9 mouse cellular contexts compared by ENCODE assay signal in the genomic region with DNA sequence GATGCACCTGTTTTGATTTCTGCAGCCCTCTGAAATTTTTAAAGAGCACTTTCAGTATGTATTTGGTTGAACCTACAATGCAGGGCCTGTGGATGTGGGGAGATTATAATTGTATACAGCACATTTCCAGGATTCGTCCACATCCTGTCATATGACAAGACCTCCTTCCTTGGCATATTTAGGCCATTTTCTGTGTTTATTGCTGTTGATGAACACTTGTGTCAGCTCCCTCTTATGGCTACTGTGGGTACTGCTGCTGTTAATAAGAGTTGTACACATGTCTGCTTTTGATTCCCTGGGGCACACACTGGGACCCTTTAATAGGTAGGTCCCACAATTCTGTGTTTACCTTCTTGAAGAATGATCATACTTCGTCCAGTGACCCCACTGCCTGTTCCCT. TPM values are rescaled to one million over a fixed set of nuclear protein-coding genes. Genes with fewer than 3 reads are reported as not detected.
A peak's percentile ranks its signal among the peaks of the same experiment; 100 is the strongest.
DNase-seq lines count a peak whose midpoint lies in the region; ATAC-seq and TF ChIP-seq lines count a peak whose summit lies in the region.
"Had no signal": no experiment of that assay in that cellular context is flagged by ENCODE, and none has a peak within 500 bp of the region (broad histone marks: within the 10 kb centered on the region; RNA-seq: fewer than 3 reads in every experiment).

No protein-coding gene starts in this region.

- 40% methylated on average over 2 of the region's 2 CpGs for WGBS in intestine, postnatal 0 days
- 46% methylated on average over 2 of the region's 2 CpGs for WGBS in intestine, embryonic 15.5 days

- no peak overlapping the region for H3K9ac ChIP-seq in intestine, postnatal 0 days (ENCODE audit: low read depth, low read length)
- no peak overlapping the region for H3K9ac ChIP-seq in intestine, embryonic 15.5 days
- H3K9ac ChIP-seq: embryonic facial prominence, embryonic 12.5 days had no signal

- no peak for ATAC-seq in intestine, postnatal 0 days
- ATAC-seq in intestine, embryonic 15.5 days: no peak
- 0 out of 2 replicates have a peak, but pooled peaks have one; percentile 33 for ATAC-seq in neutrophil, adult 5-6 weeks (ENCODE audit: extremely low read depth, insufficient number of reproducible peaks, low FRiP score, poor library complexity, severe bottlenecking)

- H3K9me3 ChIP-seq in intestine, postnatal 0 days (ENCODE audit: control insufficient read depth): no peaks in the 10 kb centered on the region
- no peaks in the 10 kb centered on the region for H3K9me3 ChIP-seq in intestine, embryonic 15.5 days
- H3K9me3 ChIP-seq: embryonic facial prominence, embryonic 12.5 days had no signal

- no peak overlapping the region for H3K4me2 ChIP-seq in intestine, postnatal 0 days (replicated peaks; ENCODE audit: low read depth)
- no peak overlapping the region for H3K4me2 ChIP-seq in intestine, embryonic 15.5 days (replicated peaks)
- H3K4me2 ChIP-seq: embryonic facial prominence, embryonic 12.5 days had no signal

- peak; percentile 77 for TF ChIP-seq CTCF in intestine, postnatal 0 days (IDR thresholded peaks at IDR 0.05; ENCODE audit: low read depth)

- no peaks in the 10 kb centered on the region for H3K36me3 ChIP-seq in intestine, postnatal 0 days (ENCODE audit: control insufficient read depth, insufficient read depth)
- no peaks in the 10 kb centered on the region for H3K36me3 ChIP-seq in intestine, embryonic 15.5 days
- H3K36me3 ChIP-seq: embryonic facial prominence, embryonic 12.5 days had no signal

- no peak overlapping the region for H3K4me3 ChIP-seq in intestine, postnatal 0 days (ENCODE audit: low read depth, low read length)
- H3K4me3 ChIP-seq in intestine, embryonic 15.5 days (replicated peaks): no peak overlapping the region
- H3K4me3 ChIP-seq: embryonic facial prominence, embryonic 12.5 days had no signal

- H3K27ac ChIP-seq in intestine, postnatal 0 days (ENCODE audit: low read depth, low read length): no peak overlapping the region
- no peak overlapping the region for H3K27ac ChIP-seq in intestine, embryonic 15.5 days
- H3K27ac ChIP-seq: embryonic facial prominence, embryonic 12.5 days had no signal

- DNase-seq in A20 (ENCODE audit: low read depth, low spot score) (peak; percentile 71), ES-CJ7 (ENCODE audit: low read depth, low spot score) (peak; percentile 73)
- DNase-seq in forelimb bud, embryonic 11.5 days (ENCODE audit: low read depth, low spot score): peak; percentile 43
- DNase-seq in layer of hippocampus, postnatal 10 days (ENCODE audit: low spot score in 2 of 2): no peak
- no peak for DNase-seq in frontal cortex, postnatal 10 days (ENCODE audit: low spot score in 2 of 2)

- H3K4me1 ChIP-seq in intestine, postnatal 0 days (replicated peaks; ENCODE audit: control insufficient read depth, insufficient read depth, low read length): no peaks in the 10 kb centered on the region
- no peaks in the 10 kb centered on the region for H3K4me1 ChIP-seq in intestine, embryonic 15.5 days (replicated peaks)
- H3K4me1 ChIP-seq: embryonic facial prominence, embryonic 12.5 days had no signal

- H3K27me3 ChIP-seq in intestine, postnatal 0 days (replicated peaks; ENCODE audit: control insufficient read depth, insufficient read depth, low read length): no peaks in the 10 kb centered on the region
- H3K27me3 ChIP-seq in intestine, embryonic 15.5 days (replicated peaks): no peaks in the 10 kb centered on the region
- H3K27me3 ChIP-seq: embryonic facial prominence, embryonic 12.5 days had no signal

RNA-seq across cellular contexts. Expression of a gene that starts 22.9 kb away (rescaled TPM):
- polyA plus RNA-seq in intestine, postnatal 0 days (2015; fragmentation: Nextera tagmentation; extraction: Ambion mirVana): 15.9 and 16.5 TPM in 2 replicates
- 14.3 and 19.3 TPM in 2 replicates for polyA plus RNA-seq in intestine, embryonic 15.5 days (2015; fragmentation: Nextera tagmentation; extraction: Ambion mirVana)
- total RNA-seq in neutrophil, adult 5-6 weeks (2017): 1.7 and 3.6 TPM in 2 replicates
- 10 to 100 TPM; 43.0 to 50.3 TPM for total RNA-seq in layer of hippocampus, postnatal 10 days (2021)

RNA-seq across cellular contexts. Expression of a gene that starts 39.0 kb away (rescaled TPM):
- 12.0 and 12.6 TPM in 2 replicates for polyA plus RNA-seq in intestine, postnatal 0 days (2015; fragmentation: Nextera tagmentation; extraction: Ambion mirVana)
- 16.4 and 18.5 TPM in 2 replicates for polyA plus RNA-seq in intestine, embryonic 15.5 days (2015; fragmentation: Nextera tagmentation; extraction: Ambion mirVana)
- 50.0 and 56.1 TPM in 2 replicates for total RNA-seq in neutrophil, adult 5-6 weeks (2017)
- 1 to 10 TPM; 1.8 to 2.4 TPM for total RNA-seq in layer of hippocampus, postnatal 10 days (2021)

RNA-seq across cellular contexts. Expression of a gene that starts 53.6 kb away (rescaled TPM):
- polyA plus RNA-seq in intestine, postnatal 0 days (2015; fragmentation: Nextera tagmentation; extraction: Ambion mirVana): 41.4 and 45.6 TPM in 2 replicates
- 94.8 and 106 TPM in 2 replicates for polyA plus RNA-seq in intestine, embryonic 15.5 days (2015; fragmentation: Nextera tagmentation; extraction: Ambion mirVana)
- 95.0 and 104 TPM in 2 replicates for total RNA-seq in neutrophil, adult 5-6 weeks (2017)
- 10 to 100 TPM; 50.6 to 59.3 TPM for total RNA-seq in layer of hippocampus, postnatal 10 days (2021)

RNA-seq across cellular contexts. Expression of a gene that starts 56.8 kb away (rescaled TPM):
- polyA plus RNA-seq in intestine, postnatal 0 days (2015; fragmentation: Nextera tagmentation; extraction: Ambion mirVana): not detected in 2 replicates
- not detected in 2 replicates for polyA plus RNA-seq in intestine, embryonic 15.5 days (2015; fragmentation: Nextera tagmentation; extraction: Ambion mirVana)
- total RNA-seq in neutrophil, adult 5-6 weeks (2017): not detected in 2 replicates
- total RNA-seq in layer of hippocampus, postnatal 10 days (2021): not detected
- polyA plus RNA-seq: embryonic facial prominence, embryonic 12.5 days had no signal

Comparison
In these comparisons a context has a peak if more than half of its experiments do, and no peak if none do; other contexts are left out.
1. DNase-seq: peak in A20 (single experiment), ES-CJ7 (single experiment) and forelimb bud, embryonic 11.5 days (single experiment); none in layer of hippocampus, postnatal 10 days (0 of 2) and frontal cortex, postnatal 10 days (0 of 2).
2. RNA of a gene that starts 39.0 kb away (total RNA-seq): 50.0 to 56.1 TPM in neutrophil, adult 5-6 weeks; 1.8 to 2.4 TPM in layer of hippocampus, postnatal 10 days; every median in the first group is over 10 times any median in the second.